Mouse (Mus musculus) liver, embryonic 14 days (tissue): ENCODE data around the gene Il19. TPM values are rescaled to one million over a fixed set of nuclear protein-coding genes. Genes with fewer than 3 reads are reported as not detected.

Experiments used
- polyA plus RNA-seq: library from polyadenylated mRNA; depleted of rRNA; stranded (reverse); fragments of >200 nt; gene quantifications from 2 replicates; pipeline ENCODE4 v1.2.3, GENCODE M21; 2012; rRNA removed

Gene Il19
- 0.03 TPM in 1 of 2 replicates, not detected in the other for polyA plus RNA-seq

DNA sequence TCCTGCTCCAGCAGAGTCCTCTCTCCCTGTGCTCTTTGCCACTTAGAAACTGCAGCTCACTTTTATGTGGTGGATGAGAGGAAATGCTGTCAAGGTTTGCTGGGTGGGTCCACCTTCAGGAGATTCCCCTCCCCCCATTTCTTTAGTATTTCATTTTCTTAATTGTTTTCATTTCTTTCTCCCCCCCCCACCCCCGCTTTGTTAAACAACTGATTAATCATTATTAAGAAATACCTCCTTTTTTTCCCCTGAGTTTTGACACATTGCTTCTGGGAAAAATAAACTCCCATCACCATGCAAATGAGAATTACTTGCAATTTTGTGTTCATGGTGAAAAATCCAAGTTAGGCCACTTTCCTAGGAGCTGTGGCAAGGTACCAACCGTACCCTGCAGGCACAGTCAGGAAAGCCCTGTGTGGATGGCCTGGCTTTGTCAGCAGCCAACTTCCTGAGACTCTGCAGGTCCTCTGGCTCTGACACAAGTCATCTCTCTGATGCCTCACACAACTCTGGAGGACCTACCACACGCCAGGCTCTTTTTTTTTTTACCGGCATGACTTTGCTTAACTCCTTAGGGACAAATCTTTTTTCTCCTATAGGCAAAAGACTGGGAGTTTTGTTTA lies at the start of gene Il19:
Gene Il19, minus strand, starts transcription at position 51 of the 623 bp plus-strand sequence.

DNA sequence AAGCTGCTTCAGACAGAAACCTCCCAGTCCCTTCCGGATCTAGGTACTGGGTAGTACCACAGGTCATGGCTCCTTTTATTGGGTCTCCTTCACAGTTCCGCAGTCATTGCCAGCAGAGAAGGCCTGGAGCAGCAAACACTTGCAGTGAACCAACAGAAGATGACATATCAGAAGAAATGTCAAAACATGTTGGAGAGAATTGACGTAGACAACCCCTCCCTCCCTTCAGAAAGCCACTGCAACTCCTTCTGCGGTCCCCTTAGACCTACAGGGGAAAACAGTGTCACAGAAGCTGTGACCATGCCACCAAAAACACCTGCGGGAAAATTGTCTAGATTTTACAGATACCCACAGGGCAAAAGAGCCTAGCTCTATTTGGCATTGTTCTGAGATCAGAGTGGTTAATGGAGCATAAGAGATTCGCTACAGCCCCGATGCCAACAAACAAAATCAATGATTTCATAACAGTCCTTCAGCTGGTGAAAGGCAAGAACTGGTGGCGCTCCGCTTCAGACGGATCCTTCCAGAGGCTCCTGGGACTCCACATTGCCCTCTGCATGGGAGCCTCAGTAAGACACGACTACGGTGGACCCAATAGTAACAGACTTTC lies 28.4 kb downstream of the Il19 start, which contains the start of gene Il20:
Gene Il20, minus strand, starts transcription at position 51 of the 610 bp plus-strand sequence.

DNA sequence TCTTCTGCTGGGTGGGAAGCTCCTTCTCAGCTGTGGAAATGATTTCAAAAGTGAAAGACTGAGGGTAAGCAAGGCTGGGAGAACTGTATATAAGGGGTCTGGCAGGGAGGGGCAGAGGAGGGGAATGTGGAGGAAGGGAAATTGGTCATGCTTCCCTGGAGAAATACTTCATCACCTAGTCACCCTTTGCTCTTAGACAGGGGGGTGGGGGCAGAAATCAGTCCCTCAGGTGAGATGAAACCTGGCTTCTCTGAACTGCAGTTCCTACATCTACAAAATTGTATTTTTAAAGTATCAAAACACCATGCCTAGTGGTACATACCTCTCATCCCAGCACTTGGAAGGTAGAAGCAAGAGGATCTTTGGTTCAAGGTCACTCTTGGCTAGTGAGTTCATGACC lies 52.6 kb downstream of the Il19 start, which contains the start of gene Il24:
Gene Il24, minus strand, starts transcription at position 101 of the 400 bp plus-strand sequence.

Other genes starting within 250 kb of the Il19 start
- not detected in 2 replicates for gene Gm29427, start 224.3 kb downstream of the Il19 start, polyA plus RNA-seq
- 6.5 and 8.0 TPM in 2 replicates for gene Yod1, start 222.8 kb downstream of the Il19 start, polyA plus RNA-seq
- gene Pfkfb2, start 210.9 kb downstream of the Il19 start, polyA plus RNA-seq: 6.2 and 8.0 TPM in 2 replicates
- gene AA986860, start 208.1 kb downstream of the Il19 start, polyA plus RNA-seq: 3.0 and 4.3 TPM in 2 replicates
- not detected in 2 replicates for gene Fcamr, start 139.2 kb downstream of the Il19 start, polyA plus RNA-seq
- gene Pigr, start 113.4 kb downstream of the Il19 start, polyA plus RNA-seq: 0.15 and 0.25 TPM in 2 replicates
- not detected in 2 replicates for gene Fcmr, start 74.4 kb downstream of the Il19 start, polyA plus RNA-seq
- gene Il24, start 52.7 kb downstream of the Il19 start, polyA plus RNA-seq: not detected in 2 replicates
- gene Il20, start 28.7 kb downstream of the Il19 start, polyA plus RNA-seq: not detected in 2 replicates
- gene Il10, start 79.7 kb upstream of the Il19 start, polyA plus RNA-seq: 0.03 and 0.05 TPM in 2 replicates
- gene Mapkapk2, start 157.7 kb upstream of the Il19 start, polyA plus RNA-seq: 11.9 and 14.7 TPM in 2 replicates
- gene Dyrk3, start 198.2 kb upstream of the Il19 start, polyA plus RNA-seq: 9.2 and 11.8 TPM in 2 replicates
- 17.7 and 20.0 TPM in 2 replicates for gene Eif2d, start 213.1 kb upstream of the Il19 start, polyA plus RNA-seq